Mouse (Mus musculus): Measurements from ENCODE around the gene Gal3st1. TPM values are rescaled to one million over a fixed set of nuclear protein-coding genes. Genes with fewer than 3 reads are reported as not detected.

Gene Gal3st1
- polyA plus RNA-seq, 1 experiment from 2014 or later, result 1.6 TPM

DNA sequence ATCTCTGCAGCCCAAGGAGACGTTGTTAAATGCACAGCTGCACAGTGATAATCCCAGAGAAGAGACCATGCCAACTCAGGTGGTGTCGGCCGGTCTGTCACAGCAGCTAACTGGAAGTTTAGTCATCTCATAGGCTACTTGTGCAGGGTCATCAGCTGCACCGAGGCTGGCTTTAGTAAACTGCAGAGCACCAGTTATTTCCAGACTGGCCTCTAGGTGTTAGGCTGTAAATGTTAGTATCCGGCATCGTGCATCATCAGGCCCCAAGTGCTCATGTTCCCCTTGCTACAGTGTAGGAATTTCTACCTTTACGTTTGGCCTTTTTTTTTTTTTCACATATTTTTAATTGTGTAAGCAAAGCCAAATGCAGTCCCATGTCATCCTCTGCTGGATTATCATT lies 50.0 kb downstream of the Gal3st1 start:
- WGBS (ENCODE audit: insufficient replicate concordance), result 60% methylated on average over 7 of the region's 7 CpGs
- Histone ChIP-seq H3K36me3 (replicated peaks) (no peaks in the 10 kb centered on the region), H3K9ac (no peak overlapping the region), H3K4me1 (replicated peaks) (peaks cover 5% of the 10 kb centered on the region; the same call in 1 of the 2 replicates), H3K9me3 (replicated peaks) (no peaks in the 10 kb centered on the region), H3K27ac (replicated peaks) (no peak overlapping the region), H3K4me2 (no peak overlapping the region), H3K27me3 (no peaks in the 10 kb centered on the region), H3K4me3 (replicated peaks) (no peak overlapping the region)
- no peak for ATAC-seq (ENCODE audit: insufficient read depth)

DNA sequence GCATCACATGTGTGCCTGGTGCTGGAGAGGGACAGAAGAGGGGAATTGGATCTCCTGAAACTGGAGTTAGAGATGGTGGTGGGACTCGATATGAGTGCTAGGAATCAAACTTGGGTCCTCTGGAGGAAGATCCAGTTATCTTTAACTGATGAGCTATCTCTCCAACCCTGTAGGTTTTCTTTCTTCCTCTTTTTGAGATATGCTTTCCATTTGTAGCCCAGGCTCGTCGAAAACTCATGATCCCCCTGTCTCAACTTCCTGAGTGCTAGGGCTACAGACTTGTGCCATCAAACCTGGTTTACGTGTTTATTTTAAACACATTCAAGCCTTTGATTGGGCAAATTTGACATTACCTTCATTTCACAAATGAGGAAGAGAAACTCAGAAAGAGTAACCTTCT lies 50.7 kb downstream of the Gal3st1 start:
- H3K9ac ChIP-seq, result no peak overlapping the region
- WGBS (ENCODE audit: insufficient replicate concordance), result 23% methylated on average over 4 of the region's 4 CpGs

DNA sequence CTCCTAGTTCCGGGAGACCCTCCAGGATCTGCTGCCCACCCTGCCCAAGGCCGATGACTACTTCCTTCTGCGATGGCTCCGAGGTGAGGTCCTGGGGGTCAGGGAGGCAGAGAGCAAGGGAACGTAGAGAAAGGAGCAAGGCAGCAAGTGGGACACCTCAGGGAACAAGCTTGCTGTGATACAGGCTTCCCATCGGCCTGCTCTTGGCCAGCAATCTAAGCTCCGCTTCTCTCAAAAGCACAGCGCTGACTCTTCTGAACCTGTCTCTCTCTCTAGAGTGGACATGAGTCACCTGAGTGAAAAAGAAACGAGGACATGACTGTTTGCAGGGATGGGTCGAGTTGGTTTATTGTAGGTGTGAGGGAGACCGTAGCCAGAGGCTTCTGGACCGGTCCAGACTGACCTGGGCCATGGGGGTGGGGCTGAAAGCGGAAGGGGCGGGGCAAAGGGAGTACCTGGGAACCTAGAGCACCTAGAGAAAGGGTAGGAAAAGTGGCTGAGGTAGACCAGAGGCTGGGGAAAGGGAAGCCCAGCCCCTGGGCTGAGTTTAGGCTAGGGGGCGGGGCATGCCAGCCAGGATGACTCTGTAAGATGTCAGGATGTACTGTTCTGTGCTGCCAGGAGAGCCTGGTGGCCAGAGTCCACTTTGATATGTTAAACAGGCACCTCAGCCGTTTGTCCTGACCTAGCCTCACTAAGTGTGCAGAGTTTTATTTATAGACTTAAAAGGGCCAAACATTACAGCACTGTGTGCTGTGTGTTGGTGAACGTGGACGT lies 51.9 kb downstream of the Gal3st1 start:
- no peaks in the 10 kb centered on the region for H3K36me3 ChIP-seq (replicated peaks)
- no peaks in the 10 kb centered on the region for H3K9me3 ChIP-seq (replicated peaks)
- H3K27me3 ChIP-seq, result no peaks in the 10 kb centered on the region
- H3K27ac ChIP-seq (replicated peaks), result no peak overlapping the region
- WGBS (ENCODE audit: insufficient replicate concordance), result 56% methylated on average over 18 of the region's 18 CpGs
- peak; percentile 66 for ATAC-seq (ENCODE audit: insufficient read depth)
- H3K4me1 ChIP-seq (replicated peaks), result peaks cover 5% of the 10 kb centered on the region; the same call in 1 of the 2 replicates
- H3K4me2 ChIP-seq, result no peak overlapping the region
- H3K4me3 ChIP-seq (replicated peaks), result no peak overlapping the region
- H3K9ac ChIP-seq, result no peak overlapping the region

More for the DNA sequence above, 50.7 kb downstream of the Gal3st1 start:
- ATAC-seq (ENCODE audit: insufficient read depth), result no peak
- Histone ChIP-seq H3K27me3 (no peaks in the 10 kb centered on the region), H3K9me3 (replicated peaks) (no peaks in the 10 kb centered on the region), H3K4me2 (no peak overlapping the region), H3K4me1 (replicated peaks) (peaks cover 5% of the 10 kb centered on the region; the same call in 1 of the 2 replicates), H3K36me3 (replicated peaks) (no peaks in the 10 kb centered on the region), H3K4me3 (replicated peaks) (no peak overlapping the region), H3K27ac (replicated peaks) (no peak overlapping the region)

GRCm38 (mm10) chr11:4035916-4036315 lies 52.5 kb downstream of the Gal3st1 start:
- ATAC-seq (ENCODE audit: insufficient read depth), result 0 out of 2 replicates have a peak, but pooled peaks have one; percentile 15
- WGBS (ENCODE audit: insufficient replicate concordance), result 75% methylated on average over 6 of the region's 6 CpGs

DNA sequence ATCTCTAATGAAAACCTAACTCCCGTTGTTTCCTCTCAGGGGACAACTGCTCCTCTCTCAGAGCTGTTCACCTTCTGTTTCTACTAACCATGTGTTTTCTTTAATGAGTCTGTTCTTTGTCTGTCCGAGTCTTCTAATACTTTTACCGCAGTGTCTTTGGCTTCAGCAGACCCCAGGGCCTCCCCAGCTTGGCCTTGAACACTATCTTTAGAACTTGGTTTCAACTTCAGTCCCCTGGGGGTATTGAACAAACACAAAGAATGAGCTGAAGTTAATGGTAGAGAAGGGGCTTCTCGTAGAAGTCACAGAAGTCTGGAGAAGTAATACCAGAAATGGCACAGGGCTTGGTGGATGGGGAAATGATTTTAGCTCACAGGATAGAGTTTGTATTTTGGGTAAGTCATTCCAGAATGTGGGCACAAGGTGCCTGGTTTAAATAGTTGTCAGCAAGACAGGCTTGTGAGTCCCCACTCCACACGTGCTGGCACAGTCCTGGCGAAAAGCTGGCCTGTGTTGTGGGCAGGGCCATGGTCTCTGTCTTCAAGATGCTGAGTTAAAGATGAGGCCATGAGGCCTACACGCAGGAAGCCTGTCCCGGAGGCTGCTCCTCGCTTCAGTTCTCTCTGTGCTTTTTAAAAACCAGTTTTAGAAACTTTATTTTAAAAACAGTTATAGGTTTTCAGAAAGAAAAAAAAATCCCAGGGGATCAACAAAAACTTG lies 53.1 kb downstream of the Gal3st1 start:
- 52% methylated on average over 9 of the region's 9 CpGs for WGBS (ENCODE audit: insufficient replicate concordance)
- Histone ChIP-seq H3K36me3 (replicated peaks) (no peaks in the 10 kb centered on the region), H3K4me3 (replicated peaks) (no peak overlapping the region), H3K27ac (replicated peaks) (no peak overlapping the region), H3K9me3 (replicated peaks) (no peaks in the 10 kb centered on the region), H3K4me2 (no peak overlapping the region), H3K27me3 (no peaks in the 10 kb centered on the region), H3K9ac (no peak overlapping the region), H3K4me1 (replicated peaks) (peaks cover 5% of the 10 kb centered on the region; the same call in 1 of the 2 replicates)
- no peak for ATAC-seq (ENCODE audit: insufficient read depth)

More at GRCm38 (mm10) chr11:4035916-4036315, 52.5 kb downstream of the Gal3st1 start:
- H3K9ac ChIP-seq, result no peak overlapping the region
- H3K27me3 ChIP-seq, result no peaks in the 10 kb centered on the region
- H3K4me2 ChIP-seq, result no peak overlapping the region
- peaks cover 5% of the 10 kb centered on the region; the same call in 1 of the 2 replicates for H3K4me1 ChIP-seq (replicated peaks)
- H3K9me3 ChIP-seq (replicated peaks), result no peaks in the 10 kb centered on the region
- no peaks in the 10 kb centered on the region for H3K36me3 ChIP-seq (replicated peaks)
- no peak overlapping the region for H3K27ac ChIP-seq (replicated peaks)
- no peak overlapping the region for H3K4me3 ChIP-seq (replicated peaks)

- no peaks in the 10 kb centered on the region for H3K4me1 ChIP-seq (replicated peaks)
Measured at GRCm38 (mm10) chr11:4039951-4040350, 56.5 kb downstream of the Gal3st1 start.

DNA sequence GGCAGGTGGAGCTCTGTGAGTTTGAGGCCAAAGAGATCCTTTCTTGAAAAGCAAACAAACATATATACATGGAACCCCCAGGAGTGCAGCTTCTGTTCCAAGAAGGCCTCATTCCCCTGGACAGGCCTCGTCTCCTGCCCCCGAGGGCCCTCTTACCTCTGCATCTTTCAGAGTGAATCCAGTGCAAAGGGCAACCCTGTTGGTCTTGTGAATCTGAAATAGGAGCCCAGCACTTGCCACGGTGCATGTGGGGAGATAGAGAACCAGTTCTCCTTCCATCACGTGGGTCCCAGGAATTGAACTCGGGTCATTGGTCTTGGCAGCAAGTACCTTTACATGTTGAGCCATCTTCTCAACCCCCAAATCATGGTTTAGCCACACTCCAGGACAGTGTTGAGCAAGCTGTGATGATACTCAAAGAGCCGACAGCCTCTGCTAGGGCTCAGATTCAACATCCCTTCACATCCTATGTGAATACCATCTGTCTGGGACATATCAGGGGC lies 57.7 kb downstream of the Gal3st1 start:
- Histone ChIP-seq H3K9me3 (replicated peaks) (no peaks in the 10 kb centered on the region), H3K4me3 (replicated peaks) (no peak overlapping the region), H3K27me3 (no peaks in the 10 kb centered on the region), H3K9ac (no peak overlapping the region), H3K4me2 (no peak overlapping the region), H3K4me1 (replicated peaks) (no peaks in the 10 kb centered on the region), H3K36me3 (replicated peaks) (no peaks in the 10 kb centered on the region), H3K27ac (replicated peaks) (no peak overlapping the region)
- 57% methylated on average over 6 of the region's 6 CpGs for WGBS (ENCODE audit: insufficient replicate concordance)
- no peak for ATAC-seq (ENCODE audit: insufficient read depth)

More at GRCm38 (mm10) chr11:4039951-4040350, 56.5 kb downstream of the Gal3st1 start:
- 75% methylated on average over 4 of the region's 4 CpGs for WGBS (ENCODE audit: insufficient replicate concordance)
- Histone ChIP-seq H3K36me3 (replicated peaks) (no peaks in the 10 kb centered on the region), H3K4me2 (no peak overlapping the region), H3K4me3 (replicated peaks) (no peak overlapping the region), H3K9me3 (replicated peaks) (no peaks in the 10 kb centered on the region), H3K9ac (no peak overlapping the region), H3K27me3 (no peaks in the 10 kb centered on the region), H3K27ac (replicated peaks) (no peak overlapping the region)
- ATAC-seq (ENCODE audit: insufficient read depth), result no peak

GRCm38 (mm10) chr11:4043081-4043480 lies 59.6 kb downstream of the Gal3st1 start:
- H3K9me3 ChIP-seq (replicated peaks), result no peaks in the 10 kb centered on the region
- H3K27ac ChIP-seq (replicated peaks), result no peak overlapping the region
- no peak overlapping the region for H3K4me2 ChIP-seq
- ATAC-seq (ENCODE audit: insufficient read depth), result no peak
- H3K36me3 ChIP-seq (replicated peaks), result no peaks in the 10 kb centered on the region
- no peak overlapping the region for H3K9ac ChIP-seq
- no peaks in the 10 kb centered on the region for H3K27me3 ChIP-seq
- H3K4me1 ChIP-seq (replicated peaks), result no peaks in the 10 kb centered on the region
- WGBS (ENCODE audit: insufficient replicate concordance), result 73% methylated on average over 7 of the region's 7 CpGs
- H3K4me3 ChIP-seq (replicated peaks), result no peak overlapping the region

GRCm38 (mm10) chr11:4046526-4046925 lies 63.1 kb downstream of the Gal3st1 start:
- H3K4me1 ChIP-seq (replicated peaks), result no peaks in the 10 kb centered on the region
- no peak for ATAC-seq (ENCODE audit: insufficient read depth)
- H3K27me3 ChIP-seq, result no peaks in the 10 kb centered on the region
- 57% methylated on average over 5 of the region's 5 CpGs for WGBS (ENCODE audit: insufficient replicate concordance)
- H3K27ac ChIP-seq (replicated peaks), result no peak overlapping the region
- H3K4me2 ChIP-seq, result no peak overlapping the region
- H3K36me3 ChIP-seq (replicated peaks), result no peaks in the 10 kb centered on the region
- no peaks in the 10 kb centered on the region for H3K9me3 ChIP-seq (replicated peaks)
- H3K9ac ChIP-seq, result no peak overlapping the region
- no peak overlapping the region for H3K4me3 ChIP-seq (replicated peaks)

DNA sequence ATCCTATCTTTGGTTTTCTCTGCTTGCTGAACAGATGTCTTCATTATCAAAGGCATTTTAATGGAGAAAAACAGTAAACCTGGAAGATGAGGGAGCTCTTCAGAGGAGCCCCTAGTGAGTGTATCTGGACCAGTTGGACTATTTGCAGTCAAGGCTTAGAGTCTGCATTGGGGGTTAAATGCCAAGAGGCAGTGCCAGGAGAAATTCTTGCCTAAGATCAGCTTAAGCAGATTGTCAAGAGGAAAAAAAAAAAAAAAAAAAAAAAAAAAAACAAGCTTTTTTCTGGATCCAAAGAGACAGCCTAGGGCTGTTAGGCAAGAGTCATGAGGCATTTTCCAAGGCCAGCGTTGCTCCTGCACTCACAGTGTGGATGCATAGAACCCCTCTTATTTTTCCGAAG lies 64.3 kb downstream of the Gal3st1 start:
- Histone ChIP-seq H3K36me3 (replicated peaks) (no peaks in the 10 kb centered on the region), H3K4me2 (no peak overlapping the region), H3K9me3 (replicated peaks) (no peaks in the 10 kb centered on the region), H3K27ac (replicated peaks) (no peak overlapping the region), H3K4me3 (replicated peaks) (no peak overlapping the region), H3K27me3 (no peaks in the 10 kb centered on the region), H3K9ac (no peak overlapping the region), H3K4me1 (replicated peaks) (no peaks in the 10 kb centered on the region)
- WGBS (ENCODE audit: insufficient replicate concordance), result 70% methylated on average over 2 of the region's 2 CpGs
- no peak for ATAC-seq (ENCODE audit: insufficient read depth)

DNA sequence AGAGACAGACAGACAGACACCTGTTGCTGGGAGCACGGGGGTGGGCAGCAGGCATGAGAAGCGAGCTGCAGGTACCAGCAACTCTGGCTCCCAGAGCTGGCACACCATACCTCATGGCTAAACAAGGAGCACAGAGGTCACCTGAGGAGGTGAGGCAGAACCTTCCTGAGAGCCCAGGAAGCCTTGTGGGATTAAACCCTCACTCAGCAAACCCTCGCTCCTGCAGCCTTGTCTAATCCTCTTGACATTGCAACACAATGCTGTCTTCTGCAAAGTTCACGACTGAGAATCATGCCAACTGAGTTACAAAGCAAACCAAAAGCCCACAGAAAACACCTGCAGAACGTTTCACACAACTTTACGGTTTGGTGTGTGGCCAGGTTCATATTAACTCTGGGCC lies 65.0 kb downstream of the Gal3st1 start:
- H3K27me3 ChIP-seq, result no peaks in the 10 kb centered on the region
- H3K36me3 ChIP-seq (replicated peaks), result no peaks in the 10 kb centered on the region
- no peak overlapping the region for H3K27ac ChIP-seq (replicated peaks)
- WGBS (ENCODE audit: insufficient replicate concordance), result 61% methylated on average over 6 of the region's 6 CpGs
- H3K4me2 ChIP-seq, result no peak overlapping the region
- H3K4me1 ChIP-seq (replicated peaks), result no peaks in the 10 kb centered on the region
- ATAC-seq (ENCODE audit: insufficient read depth), result no peak
- H3K4me3 ChIP-seq (replicated peaks), result no peak overlapping the region
- H3K9ac ChIP-seq, result no peak overlapping the region
- H3K9me3 ChIP-seq (replicated peaks), result no peaks in the 10 kb centered on the region

All from liver, embryonic 15.5 days (tissue).